32 mouse cellular contexts compared by ENCODE assay signal in genomic region chr2:179948820-179949219, GRCm38 (mm10). TPM values are rescaled to one million over a fixed set of nuclear protein-coding genes. Genes with fewer than 3 reads are reported as not detected.
DNase-seq lines count a peak whose midpoint lies in the region; ATAC-seq and TF ChIP-seq lines count a peak whose summit lies in the region.
"Had no signal": no experiment of that assay in that cellular context is flagged by ENCODE, and none has a peak within 500 bp of the region (broad histone marks: within the 10 kb centered on the region; RNA-seq: fewer than 3 reads in every experiment).

No protein-coding gene starts in this region.

- no peak for DNase-seq in cerebellum, adult 18-20 months
- DNase-seq in MEL (ENCODE audit: low read depth, low spot score): peak; percentile 45
- DNase-seq in splenic B cell, adult 2 months (ENCODE audit: low read depth, low spot score): peak; percentile 44
- no peak for DNase-seq in urinary bladder, postnatal 4 days (ENCODE audit: low spot score in 2 of 2)
- no peak for DNase-seq in right cerebral cortex, postnatal 25 days
- DNase-seq in frontal cortex, postnatal 14 days (ENCODE audit: low spot score in 2 of 2): no peak
- DNase-seq: adrenal gland, adult 8-10 months; cerebellum, adult 11-12 months; gastrocnemius, adult 2 months; heart, postnatal 10 days; kidney, adult 18-20 months; kidney, postnatal 25 days; layer of hippocampus, postnatal 36 days; left cerebral cortex, postnatal 4 days; liver, embryonic 13.5 days; lung, adult 18-20 months; lung, postnatal 4 days; right cerebral cortex, postnatal 14 days; thymus, postnatal 25 days had no signal

- H3K4me1 ChIP-seq in MEL (ENCODE audit: control insufficient read depth in 1 of 2, insufficient read depth in 2 of 2, low read length in 2 of 2): peaks cover 17 to 36% of the 10 kb centered on the region in 2 experiments

- no peak overlapping the region for H3K4me3 ChIP-seq in MEL (ENCODE audit: control insufficient read depth in 1 of 2, insufficient read depth in 1 of 2, low read depth in 2 of 2, low read length in 2 of 2)
- H3K4me3 ChIP-seq: embryonic facial prominence, embryonic 10.5 days; embryonic facial prominence, embryonic 15.5 days; forebrain, embryonic 15.5 days; gastrocnemius, adult 2 months; heart, embryonic 13.5 days; kidney, embryonic 15.5 days; liver, embryonic 13.5 days; midbrain, embryonic 10.5 days; myocyte; neural tube, embryonic 13.5 days had no signal

- H3K36me3 ChIP-seq in MEL (ENCODE audit: control insufficient read depth in 1 of 2, insufficient read depth in 2 of 2, low read length in 2 of 2): peaks cover 0 to 29% of the 10 kb centered on the region in 2 experiments; a peak in 2 of 4 replicates
- no peaks in the 10 kb centered on the region for H3K36me3 ChIP-seq in splenic B cell, adult 2 months (ENCODE audit: control insufficient read depth, insufficient read depth, low read length, poor library complexity, severe bottlenecking)
- H3K36me3 ChIP-seq: embryonic facial prominence, embryonic 10.5 days; embryonic facial prominence, embryonic 15.5 days; forebrain, embryonic 15.5 days; heart, embryonic 13.5 days; kidney, embryonic 15.5 days; liver, embryonic 13.5 days; midbrain, embryonic 10.5 days; neural tube, embryonic 13.5 days had no signal

- H3K27me3 ChIP-seq in MEL (ENCODE audit: control insufficient read depth in 1 of 2, insufficient read depth in 2 of 2, low read length in 2 of 2): no peaks in the 10 kb centered on the region
- no peaks in the 10 kb centered on the region for H3K27me3 ChIP-seq in splenic B cell, adult 2 months (ENCODE audit: control insufficient read depth, insufficient read depth, low read length, poor library complexity, severe bottlenecking)
- H3K27me3 ChIP-seq: embryonic facial prominence, embryonic 15.5 days; forebrain, embryonic 15.5 days; heart, embryonic 13.5 days; kidney, embryonic 15.5 days; liver, embryonic 13.5 days; neural tube, embryonic 13.5 days had no signal

- no peak overlapping the region for H3K9ac ChIP-seq in MEL (ENCODE audit: control insufficient read depth, low read depth, low read length, poor library complexity, severe bottlenecking)
- H3K9ac ChIP-seq: embryonic facial prominence, embryonic 15.5 days; forebrain, embryonic 15.5 days; heart, embryonic 13.5 days; hindbrain, embryonic 14.5 days; kidney, embryonic 15.5 days; liver, embryonic 13.5 days; neural tube, embryonic 13.5 days had no signal

- no peak for TF ChIP-seq EP300 in MEL (IDR thresholded peaks at IDR 0.05; ENCODE audit: low read depth in 1 of 2, low read length in 2 of 2)

- no peak overlapping the region for H3K27ac ChIP-seq in MEL (ENCODE audit: control insufficient read depth, low read depth, low read length)
- H3K27ac ChIP-seq: embryonic facial prominence, embryonic 10.5 days; embryonic facial prominence, embryonic 15.5 days; forebrain, embryonic 15.5 days; gastrocnemius, adult 2 months; heart, embryonic 13.5 days; hindbrain, embryonic 14.5 days; kidney, embryonic 15.5 days; liver, embryonic 13.5 days; midbrain, embryonic 10.5 days; neural tube, embryonic 13.5 days had no signal

- H3K9me3 ChIP-seq in MEL (replicated peaks; ENCODE audit: insufficient read depth, low read length): no peaks in the 10 kb centered on the region
- H3K9me3 ChIP-seq: embryonic facial prominence, embryonic 10.5 days; embryonic facial prominence, embryonic 15.5 days; forebrain, embryonic 15.5 days; heart, embryonic 13.5 days; kidney, embryonic 15.5 days; liver, embryonic 13.5 days; midbrain, embryonic 10.5 days; neural tube, embryonic 13.5 days had no signal

- no peak for TF ChIP-seq POLR2A in MEL (IDR thresholded peaks at IDR 0.05; ENCODE audit: control insufficient read depth in 1 of 2, insufficient read depth in 1 of 2, low read depth in 1 of 2, low read length in 2 of 2, poor library complexity in 1 of 2)

- no peak for TF ChIP-seq RAD21 in MEL (IDR thresholded peaks at IDR 0.05; ENCODE audit: low read depth, low read length)

- H3K79me2 ChIP-seq in MEL (ENCODE audit: control insufficient read depth, insufficient read depth, low read length, poor library complexity): peaks cover 77% of the 10 kb centered on the region

- peak; percentile 42; the same call in 1 of the 2 replicates for ATAC-seq in cerebellum, adult (ENCODE audit: insufficient number of reproducible peaks, low FRiP score, low TSS enrichment)
- peak; percentile 87 for ATAC-seq in megakaryocyte, adult 5-6 weeks (ENCODE audit: poor library complexity, severe bottlenecking)
- ATAC-seq: forebrain, embryonic 15.5 days; lung, postnatal 0 days; midbrain, embryonic 16.5 days had no signal

- TF ChIP-seq CTCF in MEL (IDR thresholded peaks at IDR 0.05 in 2 of 3, conservative IDR thresholded peaks at IDR 0.05 in 1 of 3; ENCODE audit: control insufficient read depth in 1 of 3, insufficient read depth in 1 of 3, low read depth in 2 of 3, low read length in 3 of 3, poor library complexity in 1 of 3, severe bottlenecking in 1 of 3): no peak

TF ChIP-seq in MEL, 35 proteins besides CTCF, POLR2A, EP300 and RAD21:
- TF ChIP-seq NRF1 (IDR thresholded peaks at IDR 0.05; ENCODE audit: insufficient read depth, low read depth, low read length, poor library complexity, severe bottlenecking) (0 out of 2 replicates have a peak, but pooled peaks have one; percentile 22), TBP (IDR thresholded peaks at IDR 0.05; ENCODE audit: low read depth, low read length) (peak; percentile 78), MAZ (IDR thresholded peaks at IDR 0.05; ENCODE audit: low read depth, low read length) (no peak), ZNF384 (IDR thresholded peaks at IDR 0.05; ENCODE audit: low read depth, low read length) (peak; percentile 84)
TF ChIP-seq in MEL: peak in this region for 3.

RNA-seq across cellular contexts. Expression of gene Taf4, which starts 27.6 kb away (rescaled TPM):
- total RNA-seq in MEL (2012; rRNA removed): 6.3 and 9.9 TPM in 2 replicates
- polyA plus RNA-seq in MEL (2012; ENCODE audit: insufficient read depth in 1 of 2, insufficient read length in 2 of 2, low read depth in 1 of 2, low replicate concordance in 2 of 2, missing spikeins in 1 of 2): 10 to 100 TPM in 1 of 2 experiments, not detected in 1; 21.8 TPM
- total RNA-seq in megakaryocyte, adult 5-6 weeks (2015): 28.4 and 31.8 TPM in 2 replicates
- 27.6 and 43.5 TPM in 2 replicates for total RNA-seq in megakaryocyte, adult 5-6 weeks (2017)

Comparison
In these comparisons a context has a peak if more than half of its experiments do, and no peak if none do; other contexts are left out.
1. DNase-seq: peak in MEL (single experiment) and splenic B cell, adult 2 months (single experiment); none in cerebellum, adult 18-20 months (0 of 2), urinary bladder, postnatal 4 days (0 of 2), right cerebral cortex, postnatal 25 days (single experiment) and frontal cortex, postnatal 14 days (0 of 2).